Comparison of ENCODE assay signal across 12 mouse cellular contexts in genomic region chr8:123763355-123763754, GRCm38 (mm10). TPM values are rescaled to one million over a fixed set of nuclear protein-coding genes. Genes with fewer than 3 reads are reported as not detected.
DNase-seq lines count a peak whose midpoint lies in the region; ATAC-seq and TF ChIP-seq lines count a peak whose summit lies in the region.
"Had no signal": no experiment of that assay in that cellular context is flagged by ENCODE, and none has a peak within 500 bp of the region (broad histone marks: within the 10 kb centered on the region; RNA-seq: fewer than 3 reads in every experiment).

No protein-coding gene starts in this region.

- H3K9me3 ChIP-seq in heart, embryonic 16.5 days (replicated peaks; ENCODE audit: control insufficient read depth, low read length): no peaks in the 10 kb centered on the region

- H3K4me3 ChIP-seq in heart, embryonic 16.5 days (ENCODE audit: low read length): no peak overlapping the region
- H3K4me3 ChIP-seq in myocyte: no peak overlapping the region

- no peak overlapping the region for H3ac ChIP-seq in myocyte (ENCODE audit: control insufficient read depth, insufficient read length)

- H3K4me2 ChIP-seq in heart, embryonic 16.5 days (ENCODE audit: low read depth, low read length): no peak overlapping the region
- H3K4me2 ChIP-seq in myocyte (ENCODE audit: low read depth): no peak overlapping the region

- H3K27ac ChIP-seq in heart, embryonic 16.5 days (ENCODE audit: low read length): peak overlapping the region; percentile 47

- 47% methylated on average over 7 of the region's 7 CpGs for WGBS in heart, embryonic 16.5 days

- no peak for ATAC-seq in heart, embryonic 16.5 days (replicated peaks; ENCODE audit: extremely low read depth, insufficient read depth, low FRiP score)
- ATAC-seq: inflammation-experienced regulatory T-cells, adult 6 months had no signal

- H3K27me3 ChIP-seq in heart, embryonic 16.5 days (ENCODE audit: control insufficient read depth, insufficient read depth, low read length): peaks cover 1% of the 10 kb centered on the region; the same call in 1 of the 2 replicates
- H3K27me3 ChIP-seq in myocyte (ENCODE audit: control insufficient read depth, insufficient read depth, insufficient read length): no peaks in the 10 kb centered on the region

- H3K79me2 ChIP-seq in myocyte (ENCODE audit: control insufficient read depth, insufficient read depth): no peaks in the 10 kb centered on the region

- H3K36me3 ChIP-seq in heart, embryonic 16.5 days (ENCODE audit: control insufficient read depth, insufficient read depth): no peaks in the 10 kb centered on the region
- no peaks in the 10 kb centered on the region for H3K36me3 ChIP-seq in myocyte (ENCODE audit: control insufficient read depth, insufficient read depth)

- no peak for TF ChIP-seq POLR2A in myocyte (IDR thresholded peaks at IDR 0.05; ENCODE audit: insufficient read length, low read depth)

- H3K9ac ChIP-seq in heart, embryonic 16.5 days (ENCODE audit: low read length): no peak overlapping the region

- peaks cover 20% of the 10 kb centered on the region for H3K4me1 ChIP-seq in heart, embryonic 16.5 days (ENCODE audit: control insufficient read depth, insufficient read depth, low read length)

- DNase-seq in adrenal gland, postnatal 10 days: peak; percentile 34
- DNase-seq in adrenal gland, adult 2 months: no peak
- peak; percentile 87 for DNase-seq in kidney, postnatal 10 days
- DNase-seq in kidney, adult 18-20 months: no peak
- no peak for DNase-seq in layer of hippocampus, postnatal 10 days (ENCODE audit: low spot score in 2 of 2)
- DNase-seq in left cerebral cortex, adult 9 months (ENCODE audit: low spot score in 2 of 2): no peak
- DNase-seq: cerebellum, adult 8-10 months; thymus, adult 2 months had no signal

TF ChIP-seq in myocyte, 11 proteins besides CTCF, POLR2A, EP300 and RAD21:
- TF ChIP-seq POLR2AphosphoS2 (IDR thresholded peaks at IDR 0.05; ENCODE audit: insufficient read length, low read depth): no peak
- no peak for TF ChIP-seq E2F4 (IDR thresholded peaks at IDR 0.05; ENCODE audit: insufficient read depth)
- 0 out of 2 replicates have a peak, but pooled peaks have one; percentile 10 for TF ChIP-seq CEBPB (IDR thresholded peaks at IDR 0.05; ENCODE audit: insufficient read depth, poor library complexity, severe bottlenecking)
- TF ChIP-seq REST (IDR thresholded peaks at IDR 0.05; ENCODE audit: insufficient read depth, insufficient read length): no peak
- no peak for TF ChIP-seq TCF3 (IDR thresholded peaks at IDR 0.05; ENCODE audit: insufficient read length, low read depth)
- TF ChIP-seq USF1 (IDR thresholded peaks at IDR 0.05; ENCODE audit: low read depth): no peak
- no peak for TF ChIP-seq SRF (IDR thresholded peaks at IDR 0.05; ENCODE audit: control insufficient read depth, insufficient read length, low read depth)
- TF ChIP-seq MYOD1 (IDR thresholded peaks at IDR 0.05; ENCODE audit: control insufficient read depth in 1 of 3, insufficient read length in 2 of 3, low read depth in 2 of 3): peak; percentile 17 to 76 (median 74)
- no peak for TF ChIP-seq MYOG (IDR thresholded peaks at IDR 0.05; ENCODE audit: control insufficient read depth in 1 of 3, insufficient read depth in 1 of 3, insufficient read length in 2 of 3, low read depth in 2 of 3)
- TF ChIP-seq MAX (IDR thresholded peaks at IDR 0.05; ENCODE audit: low read depth): no peak

RNA-seq across cellular contexts. Expression of gene Rab4a, which starts 42.4 kb away (rescaled TPM):
- 10 to 100 TPM; 19.6 to 21.3 TPM for total RNA-seq in adrenal gland, postnatal 10 days (2021)
- total RNA-seq in adrenal gland, adult 2 months (2021): 10 to 100 TPM; 19.2 to 26.7 TPM
- polyA plus RNA-seq in adrenal gland, adult 2 months (2012; rRNA removed): 13.0 and 19.4 TPM in 2 replicates
- polyA plus RNA-seq in heart, embryonic 16.5 days (2015; fragmentation: Nextera tagmentation; extraction: Ambion mirVana): 28.6 and 32.2 TPM in 2 replicates
- 24.0 TPM for polyA plus RNA-seq in myocyte (2012; fragmentation: generic; extraction: Trizol)
- 10 to 100 TPM; 49.2 to 52.3 TPM for total RNA-seq in layer of hippocampus, postnatal 10 days (2021)
- total RNA-seq: neutrophil, adult 5-6 weeks had no signal

Comparison
In these comparisons a context has a peak if more than half of its experiments do, and no peak if none do; other contexts are left out.
1. DNase-seq: peak in adrenal gland, postnatal 10 days (single experiment) and kidney, postnatal 10 days (single experiment); none in adrenal gland, adult 2 months (single experiment), kidney, adult 18-20 months (single experiment), layer of hippocampus, postnatal 10 days (0 of 2) and left cerebral cortex, adult 9 months (0 of 2).